Mouse (Mus musculus) ovary, postnatal 36 days (tissue): ENCODE data around the gene Itsn1.
A peak's percentile ranks its signal among the peaks of the same experiment; 100 is the strongest.

Experiments used
- DNase-seq: peaks from one replicate; pipeline ENCODE4 v3.0.0; 2022; ENCODE audit warnings: low spot score, mixed read lengths

Gene Itsn1

GRCm38 (mm10) chr16:91729066-91729482 is at the start of gene Itsn1:
Gene Itsn1 (plus strand): TSS chr16:91729281.
- peak; percentile 99 for DNase-seq

- DNase-seq = no peak
Measured at GRCm38 (mm10) chr16:91680656-91681055, 48.4 kb upstream of the Itsn1 start.

- no peak for DNase-seq
Measured at GRCm38 (mm10) chr16:91685526-91685925, 43.6 kb upstream of the Itsn1 start.

- no peak for DNase-seq
Measured at GRCm38 (mm10) chr16:91686369-91686768, 42.7 kb upstream of the Itsn1 start.

GRCm38 (mm10) chr16:91688023-91688618 is 41.0 kb upstream of the Itsn1 start:
- no peak for DNase-seq

- peak; percentile 96 for DNase-seq
Measured at GRCm38 (mm10) chr16:91688619-91689334, 40.3 kb upstream of the Itsn1 start, which contains the start of gene Donson. Gene Donson (minus strand): TSS chr16:91688770.

- no peak for DNase-seq
Measured at GRCm38 (mm10) chr16:91689791-91690190, 39.3 kb upstream of the Itsn1 start.

GRCm38 (mm10) chr16:91694455-91695084 is 34.5 kb upstream of the Itsn1 start:
- DNase-seq = peak; percentile 72

- DNase-seq = no peak
Measured at GRCm38 (mm10) chr16:91695108-91695755, 33.8 kb upstream of the Itsn1 start.

GRCm38 (mm10) chr16:91698995-91699394 is 30.1 kb upstream of the Itsn1 start:
- DNase-seq = no peak

- no peak for DNase-seq
Measured at GRCm38 (mm10) chr16:91701908-91702307, 27.2 kb upstream of the Itsn1 start.

GRCm38 (mm10) chr16:91702771-91703188 is 26.3 kb upstream of the Itsn1 start:
- DNase-seq = no peak

GRCm38 (mm10) chr16:91704603-91705340 is 24.3 kb upstream of the Itsn1 start:
- no peak for DNase-seq

GRCm38 (mm10) chr16:91710241-91710640 is 18.8 kb upstream of the Itsn1 start:
- no peak for DNase-seq

- DNase-seq = no peak
Measured at GRCm38 (mm10) chr16:91716927-91717349, 12.1 kb upstream of the Itsn1 start.

GRCm38 (mm10) chr16:91717399-91717798 is 11.7 kb upstream of the Itsn1 start:
- DNase-seq = no peak

- DNase-seq = peak; percentile 54
Measured at GRCm38 (mm10) chr16:91724247-91724646, 4.8 kb upstream of the Itsn1 start.

- no peak for DNase-seq
Measured at GRCm38 (mm10) chr16:91727433-91727832, 1.6 kb upstream of the Itsn1 start.

- DNase-seq = peak; percentile 95
Measured at GRCm38 (mm10) chr16:91728123-91729065, 687 bp upstream of the Itsn1 start, which contains the start of gene Cryzl1. Gene Cryzl1 (minus strand): TSS chr16:91728975.

- peak; percentile 57 for DNase-seq
Measured at GRCm38 (mm10) chr16:91729821-91730441, 850 bp downstream of the Itsn1 start.
